Mouse (Mus musculus) brain, embryonic 14.5 days (tissue): ENCODE measurements at regions not wholly inside any gene's neighbourhood (a gene's known extent, or its start where the extent isn't known, plus 50 kb on each side); places are given as distances from the start of the nearest gene placed in this dataset.

Experiments used
- DNase-seq: peaks from one replicate; pipeline ENCODE4 v3.0.0-alpha.2; 2011; ENCODE audit warnings: low read depth
- CTCF ChIP-seq: fragments of 200-500 bp; IDR thresholded peaks from 2 replicates; pipeline ENCODE4 v1.5.1; 2012; ENCODE audit warnings: inconsistent platforms, mild to moderate bottlenecking, moderate library complexity, borderline replicate concordance; ENCODE audit not compliant: insufficient read depth, insufficient read length; ENCODE audit errors: extremely low read depth
- POLR2A ChIP-seq: fragments of 200-500 bp; IDR thresholded peaks from 2 replicates; pipeline ENCODE4 v1.6.1; 2012; ENCODE audit warnings: mild to moderate bottlenecking, inconsistent platforms, borderline replicate concordance; ENCODE audit not compliant: poor library complexity, insufficient read depth, insufficient read length, severe bottlenecking; ENCODE audit errors: extremely low read depth

DNA sequence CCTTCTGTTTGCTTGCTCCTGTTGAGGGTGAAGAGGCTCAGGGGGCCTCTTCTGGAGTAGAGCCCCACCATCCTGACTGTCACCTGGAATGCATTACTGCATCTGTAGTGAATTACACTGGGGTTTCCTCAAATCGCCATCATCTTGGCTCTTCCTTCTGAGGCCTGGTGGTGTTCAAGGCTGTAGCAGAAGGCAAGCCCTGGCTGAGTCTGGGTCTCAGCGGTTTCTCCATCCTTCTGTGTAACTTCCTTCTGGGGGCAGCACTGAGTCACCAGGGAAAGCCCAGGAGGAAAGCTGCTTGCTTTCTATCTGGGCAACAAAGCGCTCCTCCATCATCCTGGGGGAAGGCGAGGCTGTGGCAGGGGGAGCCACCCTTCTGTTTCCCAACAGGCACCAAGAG is 82.2 kb downstream of the Syf2 start:
- no peak for DNase-seq
- TF ChIP-seq POLR2A = no peak
- no peak for TF ChIP-seq CTCF

DNA sequence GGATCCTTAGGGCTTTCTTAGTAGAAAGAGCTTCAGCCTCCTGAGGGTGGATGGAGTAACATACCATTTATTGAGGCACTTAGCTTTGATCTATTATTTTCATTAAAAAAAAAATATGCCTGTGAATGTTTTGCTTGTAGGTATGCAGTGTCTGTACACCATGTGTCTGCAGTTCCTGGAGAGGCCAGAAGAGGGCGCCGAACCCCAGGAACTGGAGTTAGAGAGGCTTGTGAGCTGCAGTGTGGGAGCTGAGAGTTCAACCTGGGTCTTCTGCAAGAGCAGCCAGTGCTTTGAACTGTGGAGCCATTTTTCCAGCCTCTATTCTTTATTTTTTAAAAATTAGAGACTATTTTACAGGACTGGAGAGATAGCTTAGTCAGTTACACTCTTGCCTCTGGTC is 83.2 kb downstream of the Syf2 start:
- DNase-seq = no peak
- TF ChIP-seq CTCF (peak; percentile 39; the same call in 1 of the 2 replicates), POLR2A (no peak)

- peak; percentile 29 for DNase-seq
- TF ChIP-seq POLR2A = no peak
- TF ChIP-seq CTCF = peak; percentile 75
These were observed 87.3 kb downstream of the Syf2 start for GRCm38 (mm10) chr4:135018018-135018417.

- no peak for DNase-seq
These were observed 88.4 kb downstream of the Syf2 start for GRCm38 (mm10) chr4:135019120-135019519.

GRCm38 (mm10) chr4:135020262-135020991 is 89.7 kb downstream of the Syf2 start:
- DNase-seq = no peak
- no peak for TF ChIP-seq CTCF
- TF ChIP-seq POLR2A = no peak

More at GRCm38 (mm10) chr4:135019120-135019519, 88.4 kb downstream of the Syf2 start:
- no peak for TF ChIP-seq POLR2A
- no peak for TF ChIP-seq CTCF

DNA sequence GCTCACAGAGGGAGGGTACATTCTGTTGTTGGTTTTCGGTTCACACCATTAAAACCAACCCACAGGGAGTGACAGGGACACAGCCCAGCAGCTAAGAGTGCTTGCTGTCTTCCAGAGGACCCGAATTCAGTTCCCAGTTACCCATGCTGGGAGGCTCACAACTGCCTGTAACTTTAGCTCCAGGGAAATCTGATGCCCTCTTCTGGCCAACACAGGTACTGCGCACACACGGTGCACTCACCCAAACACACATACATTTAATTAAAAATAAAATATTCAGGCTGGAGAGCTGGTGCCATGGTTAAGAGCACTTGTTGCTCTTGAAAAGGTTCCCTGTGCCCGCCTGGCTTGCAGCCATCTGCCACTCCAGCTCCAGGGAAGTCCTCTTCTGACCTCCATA is 92.5 kb downstream of the Syf2 start:
- peak; percentile 39; the same call in 1 of the 2 replicates for TF ChIP-seq CTCF
- no peak for TF ChIP-seq POLR2A
- DNase-seq = no peak

DNA sequence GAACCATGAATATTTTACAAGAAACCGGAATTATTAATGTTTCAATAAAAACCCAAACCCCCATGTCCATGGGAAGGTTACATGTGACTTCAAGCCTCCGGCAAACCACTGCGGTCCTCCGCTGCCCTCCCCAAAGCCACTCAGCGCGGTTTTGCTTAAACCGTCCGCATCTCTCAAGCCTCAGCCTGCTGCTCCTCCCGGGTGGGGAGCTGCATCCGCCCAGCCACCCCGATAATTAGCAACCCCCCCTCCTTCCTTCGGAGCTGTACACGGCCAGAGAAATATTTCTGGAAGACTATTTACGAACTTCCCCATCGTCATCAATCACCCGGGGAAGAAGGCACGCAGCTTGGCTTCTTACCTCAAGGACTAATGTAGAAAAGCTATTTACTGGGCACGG is 94.7 kb upstream of the Runx3 start:
- DNase-seq = peak; percentile 22
- TF ChIP-seq POLR2A = no peak
- no peak for TF ChIP-seq CTCF

DNA sequence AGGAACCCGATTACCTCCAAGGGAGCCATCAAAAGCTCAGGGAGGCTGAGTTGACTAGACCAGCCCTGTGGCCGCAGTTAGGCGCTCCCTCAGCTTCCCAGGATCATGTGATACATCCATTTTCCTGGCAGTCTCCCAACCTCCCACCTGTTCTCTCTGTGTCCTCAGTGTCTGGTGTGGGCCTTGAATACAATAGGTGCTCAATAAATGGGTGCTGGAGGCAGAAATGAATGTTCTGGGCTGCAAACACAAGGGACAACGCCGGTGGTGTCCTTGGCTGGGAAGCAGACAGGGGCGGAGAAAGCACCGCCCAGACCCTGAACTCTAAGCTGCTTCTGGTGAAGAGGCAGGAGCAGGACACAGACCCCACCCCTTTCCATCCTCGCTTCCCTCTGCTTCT is 93.3 kb upstream of the Runx3 start:
- TF ChIP-seq POLR2A (no peak), CTCF (no peak)
- no peak for DNase-seq

DNA sequence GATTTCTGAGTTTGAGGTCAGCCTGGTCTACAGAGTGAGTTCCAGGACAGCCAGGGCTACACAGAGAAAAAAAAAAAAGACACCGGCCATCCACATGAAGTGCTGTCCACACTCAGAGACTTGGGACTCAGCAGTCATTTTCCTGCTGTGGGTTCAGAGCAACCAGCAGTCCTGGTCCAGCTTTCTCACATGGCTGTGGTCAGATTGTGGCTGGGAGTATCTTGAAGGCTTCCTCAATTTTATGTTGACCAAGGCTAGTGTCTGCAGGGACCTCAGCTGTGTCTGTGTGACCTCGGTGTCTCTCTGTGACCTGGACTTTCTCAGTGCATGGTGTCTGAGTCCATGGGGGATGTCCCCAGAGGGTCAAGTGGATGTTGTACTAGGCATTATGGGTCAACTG is 90.7 kb upstream of the Runx3 start:
- DNase-seq = no peak
- TF ChIP-seq CTCF (no peak), POLR2A (no peak)

- peak; percentile 27 for DNase-seq
- TF ChIP-seq CTCF (no peak), POLR2A (no peak)
These were observed 88.0 kb upstream of the Runx3 start for GRCm38 (mm10) chr4:135032461-135032860.

DNA sequence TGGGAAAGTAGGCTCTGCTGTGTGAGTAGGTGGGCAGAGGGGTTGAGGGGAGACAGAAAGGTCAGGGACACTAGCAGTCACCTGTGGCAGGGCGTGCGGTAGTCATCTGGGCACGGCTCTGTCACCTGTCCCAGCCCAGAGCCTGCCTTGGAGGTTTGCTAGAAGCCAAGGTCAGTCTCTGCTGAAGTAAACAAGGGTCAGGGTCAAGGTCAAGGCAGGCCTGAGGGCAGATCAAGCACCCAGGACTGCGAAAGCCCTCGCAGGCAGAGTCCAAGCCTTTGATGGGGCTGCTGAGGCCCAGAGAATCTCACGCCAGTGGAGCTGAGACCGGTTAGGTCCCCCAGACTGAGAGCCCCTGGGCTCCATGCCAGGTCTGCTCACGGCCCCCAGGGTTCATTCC is 87.2 kb upstream of the Runx3 start:
- no peak for TF ChIP-seq POLR2A
- no peak for TF ChIP-seq CTCF
- peak; percentile 26 for DNase-seq

DNA sequence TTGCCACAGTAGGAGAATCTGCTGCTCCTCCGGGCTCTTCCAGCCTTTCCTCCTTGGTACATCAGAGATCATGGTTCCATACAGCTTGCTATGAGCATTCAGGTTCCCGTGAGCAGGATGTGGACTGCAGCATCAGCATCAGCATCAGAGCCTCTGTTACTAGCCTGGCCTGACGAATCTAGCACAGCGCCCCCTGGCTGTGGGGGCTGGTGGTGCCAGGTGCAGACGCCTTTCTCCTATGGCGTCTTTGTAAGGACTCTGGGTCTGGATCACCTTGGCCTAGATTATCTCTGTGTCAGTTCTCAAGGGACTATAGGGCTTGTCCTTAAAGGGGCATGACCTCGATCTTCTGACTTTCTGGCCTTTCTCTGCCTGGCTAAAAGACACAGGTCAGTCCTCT is 86.0 kb upstream of the Runx3 start:
- peak; percentile 17 for DNase-seq

DNA sequence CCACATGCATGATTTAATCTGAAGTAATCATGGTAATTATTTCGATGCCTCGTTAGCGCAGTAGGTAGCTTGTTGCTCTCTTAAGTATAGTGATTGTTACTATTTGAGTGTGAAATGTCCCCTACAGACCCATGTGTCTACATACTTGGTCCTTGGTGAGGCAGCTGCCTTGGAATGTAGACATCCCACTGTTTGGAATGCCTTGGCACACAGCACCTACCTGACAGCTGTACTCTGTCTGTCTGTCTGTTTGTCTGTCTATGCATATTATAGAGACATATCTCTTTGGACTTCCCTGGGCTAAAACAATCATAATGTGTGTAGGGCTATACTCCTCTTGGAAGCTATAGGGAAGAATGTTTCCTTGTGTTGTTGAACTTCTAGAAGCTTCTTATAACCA is 83.7 kb upstream of the Runx3 start:
- DNase-seq = no peak
- TF ChIP-seq POLR2A = no peak

More for the DNA sequence above, 86.0 kb upstream of the Runx3 start:
- peak; percentile 64 for TF ChIP-seq CTCF
- no peak for TF ChIP-seq POLR2A

DNA sequence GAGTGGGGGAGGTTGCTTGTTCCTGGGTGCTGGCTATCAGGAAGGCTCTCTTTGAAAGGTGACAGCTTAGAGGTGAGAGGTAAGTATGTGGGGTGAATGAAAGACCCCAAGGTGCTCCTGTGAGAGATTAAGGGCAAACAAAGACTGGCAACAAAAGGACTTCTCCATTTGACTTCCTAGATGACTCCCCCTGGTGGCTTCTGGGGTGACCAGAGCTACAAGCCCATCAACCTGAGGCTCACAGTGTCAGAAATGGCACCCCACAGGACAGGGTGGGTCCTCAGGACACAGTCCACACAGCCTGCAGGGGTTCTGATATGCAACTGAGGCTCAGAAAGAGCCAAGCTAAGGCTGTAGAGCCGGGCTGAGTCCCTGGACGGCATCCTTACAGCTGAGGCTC is 81.2 kb upstream of the Runx3 start:
- no peak for DNase-seq
- no peak for TF ChIP-seq POLR2A
- TF ChIP-seq CTCF = no peak
